ENCODE assay signal across 15 mouse cellular contexts in genomic region chr11:54145990-54146389, GRCm38 (mm10). TPM values are rescaled to one million over a fixed set of nuclear protein-coding genes. Genes with fewer than 3 reads are reported as not detected.
"Had no signal": no experiment of that assay in that cellular context is flagged by ENCODE, and none has a peak within 500 bp of the region (broad histone marks: within the 10 kb centered on the region; RNA-seq: fewer than 3 reads in every experiment).

No protein-coding gene starts in this region.

- DNase-seq: kidney, adult 8-10 months; kidney, postnatal 36 days; left cerebral cortex, postnatal 4 days; lung, adult 18-20 months; lung, postnatal 4 days; retina, postnatal 1 day; thymus, postnatal 4 days had no signal

- H3K9ac ChIP-seq: limb, embryonic 13.5 days; liver, embryonic 14.5 days; neural tube, embryonic 13.5 days had no signal

- H3K4me3 ChIP-seq: layer of hippocampus, adult 2 months; limb, embryonic 13.5 days; neural tube, embryonic 13.5 days had no signal

- H3K27me3 ChIP-seq: limb, embryonic 13.5 days; neural tube, embryonic 13.5 days had no signal

- H3K36me3 ChIP-seq: limb, embryonic 13.5 days; neural tube, embryonic 13.5 days had no signal

- H3K9me3 ChIP-seq: neural tube, embryonic 13.5 days had no signal

- ATAC-seq: midbrain, embryonic 16.5 days had no signal

- H3K27ac ChIP-seq: kidney, postnatal 0 days; layer of hippocampus, adult 2 months; limb, embryonic 13.5 days; liver, embryonic 14.5 days; neural tube, embryonic 13.5 days had no signal

- H3K4me1 ChIP-seq: limb, embryonic 13.5 days; neural tube, embryonic 13.5 days had no signal

- H3K4me2 ChIP-seq: limb, embryonic 13.5 days; midbrain, embryonic 11.5 days; neural tube, embryonic 13.5 days had no signal

RNA-seq across cellular contexts. Expression of gene P4ha2, which starts 46.1 kb away (rescaled TPM):
- total RNA-seq: megakaryocyte, adult 5-6 weeks had no signal
